Mouse (Mus musculus) kidney, adult 2 months (tissue): ENCODE measurements around the gene Tuba4a. TPM values are rescaled to one million over a fixed set of nuclear protein-coding genes. Genes with fewer than 3 reads are reported as not detected.

Experiments used
- DNase-seq: peaks from one replicate; pipeline ENCODE4 v3.0.0; 2021
- H3K27ac ChIP-seq: fragments of 200-500 bp; 2 replicates; pipeline ENCODE4 v1.5.1; 2012; ENCODE audit warnings: low read depth, low read length, control low read depth, inconsistent platforms; ENCODE audit not compliant: insufficient read depth
- H3K27me3 ChIP-seq: fragments of 200-500 bp; replicated peaks from 2 replicates; pipeline ENCODE4 v1.6.1; 2012; ENCODE audit warnings: mild to moderate bottlenecking, moderate library complexity, low read length, inconsistent platforms; ENCODE audit not compliant: control insufficient read depth, insufficient read depth
- H3K36me3 ChIP-seq: fragments of 200-500 bp; 2 replicates; pipeline ENCODE4 v1.6.1; 2012; ENCODE audit warnings: mild to moderate bottlenecking, moderate library complexity, low read length, inconsistent platforms; ENCODE audit not compliant: control insufficient read depth, insufficient read depth
- H3K4me1 ChIP-seq: fragments of 200-500 bp; 2 replicates; pipeline ENCODE4 v1.6.1; 2011; ENCODE audit warnings: low read length; ENCODE audit not compliant: control insufficient read depth, insufficient read depth
- H3K4me3 ChIP-seq: fragments of 200-500 bp; 2 replicates; pipeline ENCODE4 v1.5.1; 2011; ENCODE audit warnings: mild to moderate bottlenecking, low read depth, low read length, control low read depth; ENCODE audit not compliant: insufficient read depth
- CTCF ChIP-seq: fragments of 200-500 bp; conservative IDR thresholded peaks from 2 replicates; pipeline ENCODE4 v1.5.1; 2011; ENCODE audit warnings: low read depth, mild to moderate bottlenecking, control low read depth, low read length, moderate library complexity, mixed read lengths; ENCODE audit not compliant: insufficient read depth, insufficient read length
- POLR2A ChIP-seq: fragments of 200-500 bp; IDR thresholded peaks from one replicate; pipeline ENCODE4 v1.6.1; 2011; ENCODE audit warnings: low read depth, low read length, control low read depth
- WGBS: fragments of 180-500 bp; shearing (Covaris S2); methylation state at CpG from one replicate; pipeline ENCODE4 v1.1.7; 2018; 5-methylcytosine and 5-hydroxymethylcytosine counted together
- polyA plus RNA-seq: library from polyadenylated mRNA; depleted of rRNA; stranded (reverse); fragments of >200 nt; gene quantifications from 2 replicates; pipeline ENCODE4 v1.2.3, GENCODE M21; 2012

Tuba4a gene
- polyA plus RNA-seq, 1 experiment, result 301 TPM

- Histone ChIP-seq H3K4me1 (no peaks in the 10 kb centered on the region), H3K27me3 (no peaks in the 10 kb centered on the region), H3K36me3 (no peaks in the 10 kb centered on the region), H3K27ac (no peak overlapping the region), H3K4me3 (no peak overlapping the region)
- peak; percentile 77 for DNase-seq
- WGBS, result 64% methylated on average over 16 of the region's 16 CpGs
- TF ChIP-seq CTCF (peak; percentile 82), POLR2A (no peak)
Observed at GRCm38 (mm10) chr1:75253849-75254624, 34.4 kb upstream of the Tuba4a start.

DNA sequence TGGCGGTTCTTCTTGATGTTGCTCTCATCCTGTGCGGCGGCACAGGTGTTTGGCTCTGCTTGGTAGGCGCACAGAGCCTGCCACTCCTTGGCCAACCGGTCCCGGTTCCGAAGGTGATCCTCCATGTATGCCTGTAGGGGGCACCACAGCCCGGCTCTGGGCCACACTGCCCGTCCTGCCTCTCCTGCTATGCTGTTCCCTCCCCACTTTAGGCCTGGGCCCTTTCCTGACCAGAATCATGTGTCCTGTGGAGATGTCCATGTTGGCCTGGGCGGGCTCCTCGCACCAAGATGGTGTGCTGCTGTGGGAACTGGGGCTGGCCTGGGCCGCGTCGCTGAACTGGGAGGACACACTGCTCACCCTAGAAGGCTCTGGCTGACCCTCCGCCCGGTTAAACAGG is 33.4 kb upstream of the Tuba4a start:
- DNase-seq, result no peak
- no peaks in the 10 kb centered on the region for H3K4me1 ChIP-seq
- H3K36me3 ChIP-seq, result no peaks in the 10 kb centered on the region
- WGBS, result 81% methylated on average over 16 of the region's 16 CpGs
- H3K27me3 ChIP-seq, result no peaks in the 10 kb centered on the region
- H3K27ac ChIP-seq, result no peak overlapping the region
- TF ChIP-seq CTCF, result no peak
- TF ChIP-seq POLR2A, result no peak
- no peak overlapping the region for H3K4me3 ChIP-seq

GRCm38 (mm10) chr1:75252308-75252707 is 32.6 kb upstream of the Tuba4a start:
- no peaks in the 10 kb centered on the region for H3K4me1 ChIP-seq
- no peak overlapping the region for H3K4me3 ChIP-seq
- DNase-seq, result no peak
- 72% methylated on average over 13 of the region's 13 CpGs for WGBS
- H3K27ac ChIP-seq, result no peak overlapping the region
- TF ChIP-seq POLR2A (no peak), CTCF (no peak)
- H3K36me3 ChIP-seq, result no peaks in the 10 kb centered on the region
- H3K27me3 ChIP-seq, result no peaks in the 10 kb centered on the region

DNA sequence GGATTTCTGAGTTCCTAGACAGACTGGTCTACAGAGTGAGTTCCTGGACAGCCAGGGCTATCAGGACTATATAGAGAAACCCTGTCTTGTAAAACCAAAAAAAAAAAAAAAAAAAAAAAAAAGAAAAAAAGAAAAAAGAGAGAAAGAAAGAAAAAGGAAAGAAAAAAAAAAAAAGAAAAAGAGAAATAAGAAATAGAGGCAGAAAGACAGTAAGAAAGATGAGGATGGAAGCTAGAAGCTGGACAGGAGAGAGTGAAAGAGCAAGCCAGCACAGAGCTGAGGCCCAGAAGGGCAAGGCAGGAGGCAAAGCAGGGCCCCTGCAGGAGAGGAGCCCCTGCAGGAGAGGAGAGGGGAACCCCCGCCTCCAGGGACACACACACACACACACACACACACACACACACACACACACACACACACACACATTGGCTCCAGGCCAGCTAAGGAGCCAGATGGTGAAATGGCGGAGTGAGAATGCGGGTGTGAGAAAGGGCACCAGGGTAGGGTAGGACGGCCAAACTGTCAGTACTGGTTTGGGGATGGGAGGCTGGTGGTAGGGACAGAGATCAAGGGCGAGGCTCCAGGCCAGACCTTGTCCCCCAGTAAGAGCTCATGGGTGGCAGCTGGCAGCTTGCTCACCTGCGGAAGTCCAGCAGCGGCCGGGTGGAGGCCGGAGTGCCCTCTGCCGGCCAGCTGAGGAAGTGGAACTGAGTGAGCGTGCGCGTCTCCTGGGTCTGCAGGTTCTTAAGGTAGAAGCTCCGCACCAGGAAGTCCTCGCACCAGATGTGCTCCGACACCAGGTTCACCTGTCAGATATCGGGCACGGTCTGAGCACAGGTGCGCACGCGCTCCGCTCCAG is 31.7 kb upstream of the Tuba4a start:
- H3K4me1 ChIP-seq, result no peaks in the 10 kb centered on the region
- TF ChIP-seq CTCF (peak; percentile 82), POLR2A (no peak)
- H3K4me3 ChIP-seq, result peak overlapping the region; percentile 36
- H3K36me3 ChIP-seq, result no peaks in the 10 kb centered on the region
- H3K27ac ChIP-seq, result no peak overlapping the region
- DNase-seq, result peak; percentile 94
- 4% methylated on average over 22 of the region's 22 CpGs for WGBS
- no peaks in the 10 kb centered on the region for H3K27me3 ChIP-seq

DNA sequence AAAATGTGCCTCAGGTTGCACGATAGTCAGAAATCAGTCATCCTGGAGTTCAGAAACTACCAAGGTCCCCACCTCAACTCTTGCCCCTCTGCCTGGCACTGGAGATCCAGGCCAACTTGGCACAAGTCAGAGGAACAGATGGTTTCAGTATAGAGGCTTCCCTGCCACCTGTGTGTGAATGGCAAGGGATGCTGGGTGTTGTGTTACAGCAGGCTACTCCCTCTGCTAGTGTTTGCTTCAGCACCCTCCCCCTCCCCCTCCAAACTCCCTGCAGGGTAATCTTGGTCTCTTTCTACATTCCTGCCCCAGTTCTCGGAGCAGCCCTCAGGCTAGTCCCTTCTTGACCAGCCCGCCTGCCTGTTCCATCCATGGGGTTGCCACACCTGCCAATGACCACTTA is 30.8 kb upstream of the Tuba4a start:
- no peak for TF ChIP-seq POLR2A
- TF ChIP-seq CTCF, result no peak
- no peaks in the 10 kb centered on the region for H3K4me1 ChIP-seq
- WGBS, result 72% methylated on average over 3 of the region's 3 CpGs
- H3K4me3 ChIP-seq, result no peak overlapping the region
- DNase-seq, result no peak
- H3K36me3 ChIP-seq, result no peaks in the 10 kb centered on the region
- no peaks in the 10 kb centered on the region for H3K27me3 ChIP-seq
- H3K27ac ChIP-seq, result no peak overlapping the region

DNA sequence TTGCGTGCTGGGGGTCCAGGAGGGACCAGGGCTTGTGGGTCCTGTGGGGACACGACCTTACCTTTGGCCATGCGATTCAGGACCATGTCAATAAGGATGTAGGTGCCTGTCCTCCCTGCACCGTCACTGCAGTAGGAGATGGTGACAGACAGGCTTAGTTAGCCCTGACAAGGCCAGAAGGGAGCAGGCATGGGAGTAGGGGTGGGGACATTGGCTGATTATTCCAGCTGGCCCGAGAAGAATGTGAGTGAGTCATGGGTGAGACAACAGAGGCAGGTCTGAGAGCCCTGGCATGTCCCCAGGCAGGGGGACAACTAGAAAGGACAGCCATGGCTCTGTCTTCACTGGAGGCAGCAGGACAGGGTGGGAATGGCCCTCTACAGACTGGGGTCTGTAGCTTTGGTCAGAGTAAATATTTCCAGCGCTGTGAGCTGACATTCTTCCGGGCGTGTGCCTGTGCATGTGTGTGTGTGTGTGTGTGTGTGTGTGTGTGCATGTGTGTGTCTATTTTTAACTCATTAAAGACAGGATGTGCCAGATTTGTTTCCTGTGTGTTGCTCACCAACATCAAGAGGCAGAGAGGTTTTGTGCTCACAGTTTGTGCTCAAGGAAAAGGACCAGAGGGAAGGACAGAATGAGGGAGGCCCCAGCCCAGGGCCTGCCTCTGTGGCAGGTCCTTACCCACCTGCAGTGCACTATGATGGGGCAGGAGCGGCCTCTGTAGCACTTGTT is 28.5 kb upstream of the Tuba4a start:
- no peak for TF ChIP-seq POLR2A
- TF ChIP-seq CTCF, result no peak
- no peaks in the 10 kb centered on the region for H3K27me3 ChIP-seq
- no peaks in the 10 kb centered on the region for H3K4me1 ChIP-seq
- 49% methylated on average over 9 of the region's 9 CpGs for WGBS
- peak; percentile 19 for DNase-seq
- H3K4me3 ChIP-seq, result no peak overlapping the region
- H3K36me3 ChIP-seq, result no peaks in the 10 kb centered on the region
- H3K27ac ChIP-seq, result no peak overlapping the region
